Mouse (Mus musculus) lung, postnatal 0 days (tissue): ENCODE data around the gene Myo15b.

ENCODE experiments used
- CTCF ChIP-seq: IDR thresholded peaks from 2 replicates; pipeline ENCODE4 v1.5.1; 2016; ENCODE audit warnings: antibody characterized with exemption, mild to moderate bottlenecking
- EP300 ChIP-seq: IDR thresholded peaks from 2 replicates; pipeline ENCODE4 v1.6.1; 2016; ENCODE audit warnings: antibody characterized with exemption, mild to moderate bottlenecking, control low read depth

- TF ChIP-seq CTCF (no peak), EP300 (no peak)
These were observed 19.1 kb downstream of the Myo15b start for GRCm38 (mm10) chr11:115877174-115877755.
